Mouse (Mus musculus): Measurements from ENCODE around the gene Ufsp1. TPM values are rescaled to one million over a fixed set of nuclear protein-coding genes. Genes with fewer than 3 reads are reported as not detected.

Gene Ufsp1
- total RNA-seq, 1 experiment, result 6.3 TPM

- no peak for DNase-seq (ENCODE audit: low read depth, low spot score)
- no peak overlapping the region for H3K9ac ChIP-seq (ENCODE audit: insufficient read depth, low read depth, low read length, poor library complexity, severe bottlenecking)
- H3K27ac ChIP-seq (ENCODE audit: insufficient read depth, low read depth, low read length, poor library complexity, severe bottlenecking), result no peak overlapping the region
- no peak overlapping the region for H3K4me3 ChIP-seq (ENCODE audit: insufficient read depth in 1 of 2, low read depth in 1 of 2, low read length in 2 of 2, poor library complexity in 1 of 2, severe bottlenecking in 1 of 2)
- peaks cover 5% of the 10 kb centered on the region; the same call in 1 of the 2 replicates for H3K36me3 ChIP-seq (ENCODE audit: control insufficient read depth, insufficient read depth, low read length, poor library complexity, severe bottlenecking)
- H3K9me3 ChIP-seq (ENCODE audit: control insufficient read depth, insufficient read depth, low read depth, low read length), result no peaks in the 10 kb centered on the region
- H3K4me1 ChIP-seq (ENCODE audit: control insufficient read depth in 2 of 2, insufficient read depth in 2 of 2, low read length in 2 of 2, poor library complexity in 1 of 2), result peaks cover 0 to 16% of the 10 kb centered on the region in 2 experiments; a peak in 2 of 4 replicates
- TF ChIP-seq MAFK (IDR thresholded peaks at IDR 0.05; ENCODE audit: insufficient read depth, low read depth, low read length) (no peak), HCFC1 (IDR thresholded peaks at IDR 0.05; ENCODE audit: borderline replicate concordance, insufficient read depth, low read length) (no peak), CHD2 (IDR thresholded peaks at IDR 0.05; ENCODE audit: low read depth, low read length) (no peak), ZC3H11A (IDR thresholded peaks at IDR 0.05; ENCODE audit: borderline replicate concordance, low read depth, low read length) (no peak), ZNF384 (IDR thresholded peaks at IDR 0.05; ENCODE audit: low read depth, low read length) (no peak)
- in situ Hi-C loops (cut with MboI; ENCODE audit: low sequenced_read_pairs in 2 of 2, unreplicated experiment in 2 of 2), result no loop called here
Observed at GRCm38 (mm10) chr5:137318570-137318969, 24.1 kb downstream of the Ufsp1 start.

- Histone ChIP-seq H3K4me1 (ENCODE audit: control insufficient read depth in 2 of 2, insufficient read depth in 2 of 2, low read length in 2 of 2, poor library complexity in 1 of 2) (peaks cover 0 to 4% of the 10 kb centered on the region in 2 experiments; a peak in 2 of 4 replicates), H3K9me3 (ENCODE audit: control insufficient read depth, insufficient read depth, low read depth, low read length) (no peaks in the 10 kb centered on the region), H3K36me3 (ENCODE audit: control insufficient read depth, insufficient read depth, low read length, poor library complexity, severe bottlenecking) (peaks cover 11% of the 10 kb centered on the region), H3K4me3 (ENCODE audit: insufficient read depth in 1 of 2, low read depth in 1 of 2, low read length in 2 of 2, poor library complexity in 1 of 2, severe bottlenecking in 1 of 2) (no peak overlapping the region), H3K27ac (ENCODE audit: insufficient read depth, low read depth, low read length, poor library complexity, severe bottlenecking) (no peak overlapping the region), H3K9ac (ENCODE audit: insufficient read depth, low read depth, low read length, poor library complexity, severe bottlenecking) (no peak overlapping the region)
- no peak for DNase-seq (ENCODE audit: low read depth, low spot score)
- in situ Hi-C loops (cut with MboI; ENCODE audit: low sequenced_read_pairs in 2 of 2, unreplicated experiment in 2 of 2), result no loop called here
- TF ChIP-seq ZC3H11A (IDR thresholded peaks at IDR 0.05; ENCODE audit: borderline replicate concordance, low read depth, low read length) (no peak), CHD2 (IDR thresholded peaks at IDR 0.05; ENCODE audit: low read depth, low read length) (no peak), HCFC1 (IDR thresholded peaks at IDR 0.05; ENCODE audit: borderline replicate concordance, insufficient read depth, low read length) (no peak), ZNF384 (IDR thresholded peaks at IDR 0.05; ENCODE audit: low read depth, low read length) (no peak), MAFK (IDR thresholded peaks at IDR 0.05; ENCODE audit: insufficient read depth, low read depth, low read length) (no peak)
Observed at GRCm38 (mm10) chr5:137320996-137321395, 26.6 kb downstream of the Ufsp1 start.

- no peak for TF ChIP-seq MAFK (IDR thresholded peaks at IDR 0.05; ENCODE audit: insufficient read depth, low read depth, low read length)
- Histone ChIP-seq H3K9me3 (ENCODE audit: control insufficient read depth, insufficient read depth, low read depth, low read length) (no peaks in the 10 kb centered on the region), H3K36me3 (ENCODE audit: control insufficient read depth, insufficient read depth, low read length, poor library complexity, severe bottlenecking) (peaks cover 2% of the 10 kb centered on the region; the same call in 1 of the 2 replicates), H3K9ac (ENCODE audit: insufficient read depth, low read depth, low read length, poor library complexity, severe bottlenecking) (no peak overlapping the region), H3K27ac (ENCODE audit: insufficient read depth, low read depth, low read length, poor library complexity, severe bottlenecking) (no peak overlapping the region), H3K4me3 (ENCODE audit: insufficient read depth in 1 of 2, low read depth in 1 of 2, low read length in 2 of 2, poor library complexity in 1 of 2, severe bottlenecking in 1 of 2) (no peak overlapping the region), H3K4me1 (ENCODE audit: control insufficient read depth in 2 of 2, insufficient read depth in 2 of 2, low read length in 2 of 2, poor library complexity in 1 of 2) (peaks cover 8 to 9% of the 10 kb centered on the region in 2 experiments)
- DNase-seq (ENCODE audit: low read depth, low spot score), result no peak
- in situ Hi-C loops (cut with MboI; ENCODE audit: low sequenced_read_pairs in 2 of 2, unreplicated experiment in 2 of 2), result no loop called here
Observed at GRCm38 (mm10) chr5:137330910-137331309, 36.5 kb downstream of the Ufsp1 start.

DNA sequence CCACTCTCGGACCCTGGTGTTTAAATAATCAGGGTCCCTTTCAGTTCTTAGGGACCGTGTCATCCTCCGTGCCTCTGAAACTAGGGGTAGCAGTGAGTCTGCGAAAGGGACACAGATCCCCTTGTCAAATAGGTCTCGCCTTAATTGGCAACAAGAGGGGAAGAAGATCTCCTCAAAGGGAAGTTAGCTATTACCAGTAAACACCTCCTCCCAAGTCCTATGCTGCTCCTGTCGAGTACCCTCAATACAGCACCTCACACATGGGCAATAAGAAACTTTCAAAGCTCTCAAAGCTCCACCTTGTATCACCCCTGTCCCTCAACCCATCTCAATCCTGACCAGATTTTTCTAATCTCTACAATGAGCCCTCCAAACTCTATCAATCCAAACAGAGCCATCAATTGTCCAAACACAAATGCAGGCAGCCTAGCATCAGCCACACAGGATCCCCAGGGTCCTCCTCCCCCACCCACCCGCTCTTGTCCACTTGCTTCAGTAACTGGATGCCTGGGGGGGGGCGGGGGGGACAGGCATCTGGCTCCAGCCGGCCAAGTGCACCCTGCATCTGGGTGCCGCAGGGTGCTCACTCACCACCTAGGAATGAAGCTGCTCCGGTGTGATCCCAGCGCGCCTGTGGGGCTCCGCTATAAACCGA is 38.6 kb downstream of the Ufsp1 start:
- Histone ChIP-seq H3K9me3 (ENCODE audit: control insufficient read depth, insufficient read depth, low read depth, low read length) (no peaks in the 10 kb centered on the region), H3K4me3 (ENCODE audit: insufficient read depth in 1 of 2, low read depth in 1 of 2, low read length in 2 of 2, poor library complexity in 1 of 2, severe bottlenecking in 1 of 2) (peak overlapping the region; percentile 82 to 90), H3K9ac (ENCODE audit: insufficient read depth, low read depth, low read length, poor library complexity, severe bottlenecking) (peak overlapping the region; percentile 59; the same call in 1 of the 2 replicates), H3K4me1 (ENCODE audit: control insufficient read depth in 2 of 2, insufficient read depth in 2 of 2, low read length in 2 of 2, poor library complexity in 1 of 2) (peaks cover 13 to 22% of the 10 kb centered on the region in 2 experiments), H3K27ac (ENCODE audit: insufficient read depth, low read depth, low read length, poor library complexity, severe bottlenecking) (no peak overlapping the region), H3K36me3 (ENCODE audit: control insufficient read depth, insufficient read depth, low read length, poor library complexity, severe bottlenecking) (no peaks in the 10 kb centered on the region; the same call in 1 of the 2 replicates)
- DNase-seq (ENCODE audit: low read depth, low spot score), result no peak
- TF ChIP-seq MAFK (IDR thresholded peaks at IDR 0.05; ENCODE audit: insufficient read depth, low read depth, low read length) (no peak), CHD2 (IDR thresholded peaks at IDR 0.05; ENCODE audit: low read depth, low read length) (no peak), ZC3H11A (IDR thresholded peaks at IDR 0.05; ENCODE audit: borderline replicate concordance, low read depth, low read length) (no peak), HCFC1 (IDR thresholded peaks at IDR 0.05; ENCODE audit: borderline replicate concordance, insufficient read depth, low read length) (no peak), ZNF384 (IDR thresholded peaks at IDR 0.05; ENCODE audit: low read depth, low read length) (no peak)
- in situ Hi-C loops (cut with MboI; ENCODE audit: low sequenced_read_pairs in 2 of 2, unreplicated experiment in 2 of 2), result no loop called here

Data from ES-E14 (cell line).